Mouse (Mus musculus) liver, postnatal 0 days (tissue): ENCODE data around the gene Gm9857.

ENCODE experiments used
- CTCF ChIP-seq: sonication (generic); IDR thresholded peaks from 2 replicates; pipeline ENCODE4 v1.5.1; 2016; ENCODE audit warnings: antibody characterized with exemption, low read depth
- EP300 ChIP-seq: IDR thresholded peaks from 2 replicates; pipeline ENCODE4 v1.6.1; 2016; ENCODE audit warnings: antibody characterized with exemption, low read depth, mild to moderate bottlenecking

DNA sequence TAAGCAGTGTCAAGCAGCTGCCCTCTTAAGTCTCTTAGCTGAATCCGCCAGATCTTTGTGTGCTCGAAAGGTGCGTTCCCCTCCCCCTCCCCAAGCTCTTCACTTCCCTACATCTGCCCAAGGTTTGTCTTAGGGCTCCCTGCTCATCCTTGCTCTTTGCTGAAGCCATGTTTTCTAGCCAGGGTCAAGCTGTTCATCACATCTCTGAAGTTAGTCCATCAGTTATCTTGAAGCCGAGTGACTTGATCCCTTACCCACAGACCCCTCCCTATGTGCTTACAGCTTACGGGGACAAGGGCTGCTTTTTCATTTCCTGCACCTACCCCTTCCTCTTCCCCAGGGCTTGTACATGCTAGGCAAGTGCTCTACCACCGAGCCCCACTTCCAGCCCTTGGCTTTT lies 21.4 kb upstream of the Gm9857 start:
- TF ChIP-seq CTCF (no peak), EP300 (no peak)
